Mouse (Mus musculus) 3T3-L1 (cell line): ENCODE data around the gene Hspg2.

ENCODE experiments used
- DNase-seq: peaks from one replicate; pipeline ENCODE4 v3.0.0-alpha.2; 2015; ENCODE audit warnings: low read depth, low spot score

Gene Hspg2

DNA sequence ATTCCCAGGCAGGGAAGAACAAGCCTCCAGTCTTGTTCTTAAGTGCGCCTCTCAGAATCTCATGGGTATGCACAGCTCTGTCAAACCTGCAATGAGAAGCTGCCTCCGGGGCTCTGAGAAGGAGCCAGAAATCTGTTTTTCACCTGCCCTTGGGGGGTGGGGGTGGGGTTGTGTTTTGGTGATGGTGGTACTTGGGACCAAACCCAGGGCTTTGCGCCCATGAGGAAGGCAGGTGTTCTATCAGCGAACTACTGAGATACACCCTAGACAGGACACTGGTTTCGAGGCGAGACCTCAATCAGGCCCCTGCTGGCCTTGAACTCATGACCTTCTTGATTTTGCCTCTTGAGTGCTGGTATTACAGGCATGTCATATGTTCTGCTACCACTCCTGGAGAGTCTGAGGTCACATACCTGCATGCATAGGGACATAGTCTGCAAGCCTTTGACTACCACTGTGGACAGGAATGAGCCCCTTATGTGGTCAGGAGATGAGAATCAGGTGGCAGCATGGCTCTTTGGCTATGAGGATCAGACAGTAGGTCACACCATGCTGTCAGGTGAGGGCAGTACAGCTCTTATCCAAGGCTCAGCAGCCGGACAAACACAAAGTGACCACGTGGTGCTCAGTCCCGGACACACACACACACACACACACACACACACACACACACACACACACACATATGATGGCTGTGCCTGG is 30.5 kb downstream of the Hspg2 start:
- DNase-seq = no peak

DNA sequence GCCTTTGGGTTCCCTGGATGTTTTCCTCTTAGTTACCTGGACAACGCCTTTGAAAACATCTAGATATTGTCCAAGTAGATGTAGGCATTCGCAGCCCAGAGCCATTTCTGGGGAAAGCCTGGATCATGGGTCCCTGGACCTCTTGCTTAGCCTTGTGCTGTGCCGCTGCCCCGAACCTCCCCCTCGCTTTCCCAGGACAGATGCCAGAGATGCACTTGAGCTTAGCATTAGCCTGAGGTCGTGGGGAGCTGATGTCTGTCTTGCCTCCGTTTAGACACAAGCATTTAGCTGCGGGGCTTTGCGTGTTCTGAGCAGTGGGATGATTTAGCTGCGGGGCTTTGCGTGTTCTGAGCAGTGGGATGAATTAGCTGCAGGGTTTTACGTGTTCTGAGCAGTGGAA is 31.6 kb downstream of the Hspg2 start:
- no peak for DNase-seq

DNA sequence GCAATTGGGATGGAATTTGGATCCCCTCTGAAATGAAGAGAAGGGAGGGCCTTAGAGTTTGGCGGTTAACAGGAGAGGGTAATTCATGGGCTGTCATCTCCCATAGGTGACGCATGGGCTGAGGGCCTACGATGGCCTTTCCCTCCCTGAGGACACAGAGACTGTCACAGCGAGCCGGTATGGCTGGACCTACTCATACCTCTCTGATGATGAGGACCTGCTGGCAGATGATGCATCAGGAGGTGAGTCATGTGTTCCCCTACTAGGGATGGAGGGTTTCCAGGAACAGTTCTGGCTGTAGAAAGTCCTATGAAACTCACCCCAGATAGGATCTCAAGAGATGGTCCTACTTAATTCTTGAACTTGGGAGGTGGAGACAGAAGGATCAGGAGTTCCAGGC is 32.4 kb downstream of the Hspg2 start:
- DNase-seq = peak; percentile 95

DNA sequence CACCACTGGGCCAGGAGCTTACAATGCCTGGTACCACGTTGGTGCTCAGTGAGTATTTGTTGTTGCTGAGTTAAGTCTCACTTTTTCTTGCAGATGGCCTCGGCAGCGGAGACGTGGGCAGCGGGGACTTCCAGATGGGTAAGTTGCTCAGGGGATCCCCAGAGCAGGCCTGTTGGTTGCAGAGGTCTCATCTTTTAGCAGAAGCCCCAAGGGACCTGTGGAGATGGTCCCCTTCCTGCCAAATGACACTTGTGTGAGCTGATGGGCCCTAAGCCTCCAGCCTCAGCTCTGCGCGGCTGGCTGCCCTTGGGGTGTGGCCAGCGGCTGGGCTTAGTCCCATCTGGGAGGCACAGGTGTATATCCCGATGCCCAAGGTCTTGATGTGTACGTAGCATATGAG is 33.6 kb downstream of the Hspg2 start:
- DNase-seq = no peak

DNA sequence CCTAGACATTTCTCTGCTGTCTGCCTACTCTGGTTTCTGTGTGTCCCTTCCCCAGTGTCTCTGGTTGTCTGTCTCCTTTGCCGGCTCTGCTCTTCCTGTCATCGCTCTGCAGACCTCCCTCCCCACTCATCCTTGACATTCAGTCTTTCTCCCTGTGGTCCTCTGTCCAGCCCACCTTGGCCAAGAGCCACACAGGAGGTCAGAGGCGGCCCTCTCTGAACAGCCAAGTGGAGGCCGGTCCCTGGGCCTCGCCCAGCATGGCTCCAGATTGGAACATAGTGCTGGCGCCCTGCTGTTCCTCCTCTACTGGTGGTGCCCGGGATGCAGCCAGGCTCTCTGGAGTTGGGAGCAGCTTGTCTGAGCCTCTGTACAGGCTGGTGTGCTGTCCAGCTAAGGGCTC is 34.2 kb downstream of the Hspg2 start:
- no peak for DNase-seq

GRCm38 (mm10) chr4:137503509-137503971 is 35.0 kb downstream of the Hspg2 start:
- DNase-seq = no peak

DNA sequence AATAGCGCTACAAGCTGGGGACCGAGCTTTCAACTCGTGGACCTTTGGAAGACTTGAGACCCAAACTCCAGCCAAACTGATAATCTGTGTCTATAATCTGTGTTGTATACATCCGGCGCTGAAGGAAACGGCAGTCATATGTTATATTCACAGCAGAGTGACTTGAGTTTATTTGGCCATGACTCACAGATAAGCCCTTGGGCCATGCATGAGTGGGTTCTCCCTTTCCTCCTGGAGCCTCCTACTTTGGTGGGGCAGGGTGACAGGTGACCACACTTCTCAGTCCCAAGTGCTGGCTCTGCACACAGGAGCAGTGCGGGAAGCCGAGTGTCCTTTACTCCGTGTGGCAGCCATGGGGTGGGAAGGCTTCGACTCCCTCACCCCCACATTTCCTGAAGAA is 38.1 kb downstream of the Hspg2 start:
- DNase-seq = peak; percentile 56

GRCm38 (mm10) chr4:137509528-137509927 is 41.0 kb downstream of the Hspg2 start:
- peak; percentile 54 for DNase-seq

- no peak for DNase-seq
Measured at GRCm38 (mm10) chr4:137510021-137510696, 41.6 kb downstream of the Hspg2 start.

GRCm38 (mm10) chr4:137512897-137513296 is 44.3 kb downstream of the Hspg2 start:
- no peak for DNase-seq

DNA sequence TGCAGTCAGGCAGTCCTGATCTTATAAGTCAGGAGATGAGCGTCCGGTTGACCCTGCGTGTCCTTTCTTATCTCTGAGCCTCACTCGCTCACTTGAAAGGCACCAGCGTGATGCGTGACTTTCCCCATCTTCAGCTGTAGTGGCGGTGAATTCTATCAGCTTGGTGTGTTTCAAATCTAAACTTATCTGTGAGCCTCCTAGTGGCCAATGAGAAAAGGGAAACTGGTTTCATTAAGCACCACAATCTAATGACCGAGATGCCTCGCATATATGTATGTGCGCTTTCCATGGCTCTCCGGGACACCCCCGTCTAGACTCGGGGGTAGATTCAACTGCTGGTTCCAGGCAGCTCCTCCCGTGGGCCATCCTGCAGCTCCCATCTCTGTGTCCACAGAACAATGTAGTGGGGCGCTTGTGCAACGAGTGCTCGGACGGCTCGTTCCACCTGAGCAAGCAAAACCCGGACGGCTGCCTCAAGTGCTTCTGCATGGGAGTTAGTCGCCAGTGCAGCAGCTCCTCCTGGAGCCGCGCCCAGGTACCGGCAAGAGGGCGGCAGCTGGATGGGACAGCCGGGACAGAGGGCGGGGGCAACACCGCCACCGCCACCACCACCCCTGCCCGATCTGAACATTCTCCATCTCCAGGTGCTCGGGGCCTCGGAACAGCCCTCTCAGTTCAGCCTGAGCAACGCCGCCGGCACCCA is 49.6 kb downstream of the Hspg2 start:
- DNase-seq = peak; percentile 47

DNA sequence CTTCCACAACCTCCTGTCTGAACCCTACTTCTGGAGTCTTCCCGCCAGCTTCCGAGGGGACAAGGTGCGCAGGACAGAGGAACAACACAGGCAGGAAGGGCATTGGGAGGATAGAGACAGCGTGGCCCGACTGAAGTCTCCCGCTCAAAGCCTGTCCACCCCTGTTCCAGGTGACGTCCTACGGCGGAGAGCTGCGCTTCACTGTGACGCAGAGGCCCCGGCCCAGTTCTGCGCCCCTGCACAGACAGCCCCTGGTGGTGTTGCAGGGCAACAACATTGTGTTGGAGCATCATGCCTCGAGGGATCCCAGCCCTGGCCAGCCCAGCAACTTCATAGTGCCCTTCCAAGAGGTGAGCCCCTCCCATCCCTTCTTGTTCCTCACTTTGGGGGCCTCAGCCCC is 50.2 kb downstream of the Hspg2 start:
- no peak for DNase-seq

DNA sequence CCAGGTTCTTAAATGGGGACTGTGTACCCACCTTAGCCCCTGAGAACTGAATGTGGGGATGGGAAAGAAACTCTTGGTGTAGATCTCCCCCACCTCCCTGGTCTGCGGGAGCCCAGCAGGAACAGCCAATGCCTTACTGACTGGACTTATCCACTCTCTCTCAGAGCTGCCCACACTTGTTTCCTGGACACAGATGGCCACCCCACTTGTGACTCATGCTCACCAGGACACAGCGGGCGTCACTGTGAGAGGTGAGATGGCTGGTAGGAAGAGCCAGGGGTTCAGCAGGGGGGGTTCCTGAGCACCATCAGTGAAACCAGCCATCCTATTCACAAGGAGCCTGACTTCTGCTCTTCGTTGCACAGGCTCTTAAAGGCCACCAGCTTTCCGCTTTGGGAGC is 51.8 kb downstream of the Hspg2 start:
- no peak for DNase-seq

DNA sequence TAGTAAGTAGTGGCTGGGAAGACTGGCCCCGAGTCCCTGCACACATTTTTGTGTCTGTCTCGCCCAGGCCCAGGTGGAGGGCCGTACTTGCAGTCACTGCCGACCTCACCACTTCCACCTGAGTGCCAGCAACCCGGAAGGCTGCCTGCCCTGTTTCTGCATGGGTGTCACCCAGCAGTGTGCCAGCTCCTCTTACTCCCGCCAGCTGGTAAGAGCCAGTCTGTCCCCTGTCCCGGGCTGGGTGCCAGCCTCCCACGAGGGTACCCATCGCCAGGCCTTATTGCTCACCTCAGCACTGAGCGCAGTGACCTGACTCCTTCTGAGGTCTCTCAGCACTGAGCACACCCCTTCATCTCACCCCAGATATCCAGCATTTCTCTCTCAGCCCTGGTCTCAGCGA is 53.4 kb downstream of the Hspg2 start:
- DNase-seq = no peak

DNA sequence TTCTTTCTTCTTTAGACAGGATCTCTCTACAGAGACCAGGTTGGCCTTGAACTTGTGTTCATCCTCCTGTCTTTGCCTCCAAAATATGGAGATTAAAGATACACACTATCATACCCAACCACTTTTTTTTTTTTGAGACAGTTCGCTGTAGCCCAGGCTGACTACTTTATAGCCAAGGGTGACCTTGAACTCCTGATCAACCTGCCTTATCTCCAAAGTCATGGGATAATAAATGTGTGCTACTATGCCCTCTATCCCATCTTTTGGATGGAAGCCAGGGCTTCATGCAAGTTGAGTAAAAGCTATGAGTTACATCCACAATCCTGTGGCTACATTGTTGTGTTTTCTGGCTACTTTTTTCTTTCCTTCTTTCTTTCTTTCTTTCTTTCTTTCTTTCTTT is 56.9 kb downstream of the Hspg2 start:
- DNase-seq = no peak

GRCm38 (mm10) chr4:137527368-137527767 is 58.8 kb downstream of the Hspg2 start:
- DNase-seq = no peak

- DNase-seq = no peak
Measured at GRCm38 (mm10) chr4:137527872-137528271, 59.3 kb downstream of the Hspg2 start.

GRCm38 (mm10) chr4:137540356-137540755 is 71.8 kb downstream of the Hspg2 start:
- peak; percentile 96 for DNase-seq

DNA sequence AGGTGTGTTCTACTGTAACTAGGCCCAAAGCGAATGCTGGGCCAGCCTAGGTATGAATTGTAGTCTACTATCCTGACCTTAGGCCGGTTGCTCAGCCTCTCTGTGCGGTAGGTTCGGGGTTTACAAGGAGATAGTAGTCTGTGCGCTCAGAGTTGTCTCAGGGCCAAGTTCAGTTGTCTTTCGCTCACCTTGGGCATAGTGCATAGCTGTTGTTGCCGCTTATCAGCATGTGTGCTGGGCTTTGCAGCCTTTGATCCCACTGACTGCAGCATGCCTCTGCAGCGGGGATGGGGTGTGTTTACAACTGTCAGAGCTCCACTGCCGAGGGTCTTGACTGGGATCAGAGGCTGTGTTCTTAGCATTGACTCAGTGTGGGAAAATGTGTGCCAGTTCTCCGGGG is 74.4 kb downstream of the Hspg2 start:
- no peak for DNase-seq

DNA sequence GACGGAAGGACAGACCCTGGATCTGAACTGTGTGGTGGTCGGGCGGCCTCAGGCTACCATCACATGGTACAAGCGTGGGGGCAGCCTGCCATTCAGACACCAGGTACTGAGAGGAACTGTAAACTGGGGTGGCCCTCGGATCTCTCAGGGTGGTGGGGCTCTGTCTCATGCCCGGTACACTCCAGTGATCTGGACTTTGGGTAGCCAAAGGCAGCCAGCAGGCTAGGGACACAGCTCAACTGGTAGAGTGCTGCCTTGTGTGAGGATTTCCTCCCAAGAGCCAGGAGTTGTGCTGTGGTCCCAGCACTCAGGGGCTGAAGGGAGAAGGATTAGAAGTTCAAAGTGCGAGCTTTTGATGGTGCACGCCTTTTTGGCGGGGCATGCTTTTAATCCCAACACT is 77.0 kb downstream of the Hspg2 start:
- no peak for DNase-seq

GRCm38 (mm10) chr4:137546003-137546525 is 77.5 kb downstream of the Hspg2 start:
- peak; percentile 61 for DNase-seq

- no peak for DNase-seq
Measured at GRCm38 (mm10) chr4:137553466-137553865, 84.9 kb downstream of the Hspg2 start.
